Mouse (Mus musculus) CD4-positive naive resting alpha-beta T cell, adult 57 days (primary cell): ENCODE data around the gene Gpr141. TPM values are rescaled to one million over a fixed set of nuclear protein-coding genes. Genes with fewer than 3 reads are reported as not detected.

Source experiments
- total RNA-seq: library from RNA; stranded (reverse); gene quantifications from one replicate; pipeline ENCODE4 v1.2.4, GENCODE M21; 2023

Gpr141 gene
- 0.77 TPM for total RNA-seq

GRCm38 (mm10) chr13:19824071-19824470 is at the start of gene Gpr141:
Gene Gpr141 (minus strand): TSS chr13:19824257.

Other genes starting within 250 kb of the Gpr141 start
- gene Epdr1, start 204.3 kb downstream of the Gpr141 start, total RNA-seq = not detected
- not detected for gene Sfrp4, start 201.2 kb downstream of the Gpr141 start, total RNA-seq
- gene Nme8, start 126.5 kb downstream of the Gpr141 start, total RNA-seq = not detected